Mouse (Mus musculus) layer of hippocampus, postnatal 10 days (tissue): ENCODE measurements at regions not wholly inside any gene's neighbourhood (a gene's known extent, or its start where the extent isn't known, plus 50 kb on each side); places are given as distances from the start of the nearest gene placed in this dataset.

Experiments used
- DNase-seq, 2 experiments: peaks; one replicate each; pipeline ENCODE4 v3.0.0; 2021; ENCODE audit warnings: low spot score in 2 of 2

DNA sequence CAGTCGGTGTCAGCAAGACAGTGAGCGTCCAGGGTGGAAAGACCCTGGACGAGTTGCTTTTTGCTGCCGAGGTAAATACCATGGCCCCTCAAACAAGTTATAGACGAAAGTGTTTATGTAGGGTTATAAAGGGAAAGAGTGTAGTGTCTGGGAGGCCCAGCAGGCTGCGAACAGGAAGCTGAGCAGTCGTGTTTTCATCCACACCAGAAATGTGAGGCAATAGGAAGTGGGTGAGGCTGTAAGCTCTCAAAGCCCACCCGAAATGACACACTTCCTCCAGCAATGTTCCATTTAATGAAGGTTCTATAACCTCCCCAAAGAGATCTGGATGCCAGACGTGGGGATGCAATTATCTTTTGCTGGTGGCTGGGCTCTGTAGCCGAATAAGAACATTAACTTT lies 451.5 kb downstream of the Etnk1 start:
- DNase-seq, result no peak

GRCm38 (mm10) chr6:143620583-143620982 lies 453.6 kb downstream of the Etnk1 start:
- no peak for DNase-seq

GRCm38 (mm10) chr6:143622161-143622560 lies 455.1 kb downstream of the Etnk1 start:
- DNase-seq, result peak; percentile 41 to 48

DNA sequence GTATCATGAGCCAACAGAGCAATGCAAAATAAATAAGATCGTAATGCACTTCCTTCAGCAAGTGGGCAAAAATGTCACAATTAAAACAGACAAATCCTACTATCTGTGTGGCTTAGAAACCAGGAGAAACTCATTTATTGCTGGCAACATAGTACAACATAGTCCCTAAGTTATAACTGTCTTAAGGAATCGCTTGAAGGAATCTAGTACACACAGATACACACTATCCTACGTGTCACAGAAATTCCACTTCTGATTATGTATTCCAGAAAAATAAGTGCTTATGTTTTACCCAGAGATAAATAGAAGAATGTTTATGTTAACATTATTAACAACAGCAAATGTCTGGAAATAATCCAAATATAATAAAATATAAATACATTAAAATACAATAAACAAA lies 457.9 kb downstream of the Etnk1 start:
- DNase-seq, result no peak

DNA sequence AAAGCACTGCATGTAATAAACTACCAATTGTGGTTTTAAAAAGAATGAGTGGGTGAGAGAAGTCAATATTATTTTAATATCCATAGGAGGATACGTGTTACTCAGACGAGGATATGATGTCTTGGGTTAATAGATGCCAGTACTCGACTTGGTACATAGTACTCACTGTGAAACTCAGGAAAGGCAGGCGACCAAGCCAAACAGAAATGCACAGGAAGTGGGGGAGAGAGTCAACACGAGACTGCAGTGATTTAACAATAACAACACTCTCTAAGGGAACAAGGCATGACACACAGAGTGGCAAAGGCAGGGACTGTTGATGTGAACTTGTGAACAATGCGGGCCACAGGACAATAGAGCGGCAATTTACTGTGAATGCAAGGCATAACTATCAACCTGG lies 464.6 kb downstream of the Etnk1 start:
- DNase-seq, result no peak

DNA sequence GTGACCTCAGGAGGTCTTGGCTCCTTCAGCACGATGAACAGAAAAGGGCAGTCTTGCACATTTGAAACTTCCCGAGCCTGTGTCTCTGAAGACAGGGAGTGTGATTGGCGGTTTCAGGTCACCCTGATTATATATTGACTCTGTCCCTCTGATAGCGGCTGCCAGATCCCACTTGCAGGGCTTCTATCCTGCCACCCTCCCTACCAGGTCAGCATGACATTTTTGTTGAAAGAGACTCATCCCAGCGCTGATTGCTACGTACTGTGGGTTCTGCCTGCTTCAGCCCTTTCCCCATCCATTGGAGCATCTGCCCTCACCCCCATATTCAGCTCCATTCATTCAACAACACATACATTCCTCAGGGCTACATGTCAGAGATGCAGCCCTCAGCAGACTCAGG lies 466.7 kb downstream of the Etnk1 start:
- DNase-seq, result no peak

- DNase-seq, result no peak
These were observed 467.3 kb downstream of the Etnk1 start for GRCm38 (mm10) chr6:143634334-143634733.

- no peak for DNase-seq
These were observed 468.0 kb downstream of the Etnk1 start for GRCm38 (mm10) chr6:143635043-143635442.

DNA sequence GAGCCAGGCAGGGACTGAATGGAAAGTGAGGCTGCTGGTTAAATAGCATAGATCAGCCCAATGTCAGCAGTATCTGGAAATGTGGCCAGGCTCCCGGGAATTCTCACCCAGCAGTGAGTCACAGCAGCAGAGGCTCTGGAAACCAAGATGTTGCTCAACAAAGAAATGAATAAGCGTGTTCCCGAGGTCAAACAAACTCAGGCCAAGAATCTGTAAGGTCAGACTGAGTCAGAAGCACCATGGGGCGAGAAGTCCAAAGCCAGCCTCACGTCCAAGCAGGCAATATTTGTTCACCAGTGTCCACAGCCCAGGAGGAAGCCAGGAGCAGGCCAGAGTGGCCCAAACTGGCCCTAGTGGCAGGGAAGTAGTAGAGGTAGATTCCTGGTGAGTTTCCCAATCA lies 473.6 kb downstream of the Etnk1 start:
- DNase-seq, result no peak

DNA sequence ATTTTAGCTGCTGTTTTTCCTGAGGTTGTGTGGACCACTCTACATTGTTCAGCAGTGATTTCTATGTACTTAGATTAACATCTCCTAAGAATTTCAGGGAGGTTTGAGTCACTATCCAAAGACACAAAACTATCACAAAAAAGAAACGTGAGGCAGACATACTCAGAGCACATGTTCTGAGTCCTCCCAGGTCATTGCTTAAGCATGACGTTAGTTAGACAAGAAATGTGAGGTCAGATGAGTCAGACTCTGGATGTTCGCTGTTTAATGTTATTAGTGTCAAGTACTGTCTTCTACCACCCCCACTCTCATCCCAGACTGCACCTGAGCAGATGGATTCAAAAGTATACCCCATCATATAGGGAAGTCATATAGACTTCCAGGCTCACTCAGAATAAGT lies 475.0 kb downstream of the Etnk1 start:
- no peak for DNase-seq

DNA sequence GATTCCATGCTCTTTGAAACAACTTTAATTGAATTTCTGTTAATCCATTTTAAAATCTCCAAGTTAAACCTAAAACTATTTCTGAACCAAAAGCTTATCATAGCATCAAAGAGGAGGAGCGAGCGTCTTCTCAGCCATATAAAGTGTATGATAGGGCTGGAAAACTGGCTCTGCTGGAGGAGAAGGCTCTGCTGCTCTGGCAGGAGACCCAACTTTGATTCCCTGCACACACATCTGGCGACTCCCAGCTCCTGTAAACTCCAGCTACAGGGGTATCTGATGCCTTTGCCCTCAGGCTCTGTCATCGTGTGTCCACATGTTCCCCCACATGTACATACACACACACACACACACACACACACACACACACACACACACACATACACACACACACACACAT lies 479.0 kb downstream of the Etnk1 start:
- DNase-seq, result no peak

GRCm38 (mm10) chr6:143648501-143648900 lies 481.5 kb downstream of the Etnk1 start:
- DNase-seq, result no peak

- DNase-seq, result no peak
These were observed 489.6 kb downstream of the Etnk1 start for GRCm38 (mm10) chr6:143656576-143656975.

DNA sequence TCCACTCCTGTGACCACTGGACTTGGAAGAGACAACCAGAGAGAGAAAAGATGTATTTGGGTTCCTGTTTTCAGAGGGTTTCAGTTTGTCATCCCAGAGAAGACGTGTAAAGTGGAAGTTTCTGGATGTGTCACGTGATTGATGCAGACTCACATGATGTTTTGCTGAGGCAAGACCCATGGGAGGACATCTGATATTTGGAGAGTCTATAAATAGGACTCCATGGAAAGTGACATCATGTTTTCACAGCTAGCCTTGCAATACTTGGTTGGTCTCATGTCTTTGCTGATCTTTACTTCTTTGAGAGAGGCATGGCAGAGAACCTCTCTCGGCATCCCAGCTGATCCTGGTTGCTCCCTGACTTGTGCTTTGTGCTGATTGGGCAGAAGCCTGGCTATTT lies 493.8 kb downstream of the Etnk1 start:
- no peak for DNase-seq

DNA sequence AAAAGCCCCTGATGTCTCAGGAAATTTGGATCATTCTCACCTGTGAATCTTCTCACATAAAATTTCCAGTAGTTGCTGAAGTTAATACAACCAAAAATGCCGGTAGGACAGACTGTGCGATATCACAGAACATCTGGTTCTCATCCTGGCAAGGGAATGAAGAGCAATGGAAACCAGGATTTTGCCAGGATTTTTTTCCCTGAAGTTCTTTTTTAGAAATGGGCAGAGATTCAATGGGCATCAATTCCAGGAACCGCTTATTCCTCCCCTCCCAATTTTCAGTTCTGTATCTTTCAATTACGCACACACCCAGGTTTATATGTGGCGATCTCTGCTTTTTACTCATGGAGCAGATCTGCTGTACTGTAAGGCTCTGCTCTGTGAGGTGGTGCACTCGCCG lies 496.3 kb downstream of the Etnk1 start:
- DNase-seq, result no peak

- peak in 1 of 2 experiments; percentile 13 for DNase-seq
These were observed 498.4 kb downstream of the Etnk1 start for GRCm38 (mm10) chr6:143665374-143665773.

DNA sequence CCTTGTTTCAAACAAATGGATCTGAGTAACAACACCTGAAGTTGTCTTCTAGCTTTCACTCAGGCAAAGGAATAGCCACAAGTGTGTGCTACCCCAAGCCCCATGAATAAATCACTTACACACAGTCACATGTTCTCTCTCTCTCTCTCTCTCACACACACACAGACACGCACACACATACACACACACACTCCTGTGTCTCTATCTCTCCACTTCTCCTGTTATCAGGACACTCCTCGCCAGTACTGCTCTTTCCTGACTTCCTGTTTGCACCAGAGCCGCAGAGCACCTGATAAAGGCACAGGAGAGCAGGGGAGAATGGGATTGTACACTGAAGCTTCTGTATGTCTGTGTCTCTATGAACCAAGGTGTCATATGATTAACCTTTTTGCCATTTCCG lies 501.5 kb downstream of the Etnk1 start:
- DNase-seq, result no peak

- DNase-seq, result no peak
These were observed 502.6 kb downstream of the Etnk1 start for GRCm38 (mm10) chr6:143669446-143670130.

GRCm38 (mm10) chr6:143690131-143690530 lies 523.1 kb downstream of the Etnk1 start:
- no peak for DNase-seq

DNA sequence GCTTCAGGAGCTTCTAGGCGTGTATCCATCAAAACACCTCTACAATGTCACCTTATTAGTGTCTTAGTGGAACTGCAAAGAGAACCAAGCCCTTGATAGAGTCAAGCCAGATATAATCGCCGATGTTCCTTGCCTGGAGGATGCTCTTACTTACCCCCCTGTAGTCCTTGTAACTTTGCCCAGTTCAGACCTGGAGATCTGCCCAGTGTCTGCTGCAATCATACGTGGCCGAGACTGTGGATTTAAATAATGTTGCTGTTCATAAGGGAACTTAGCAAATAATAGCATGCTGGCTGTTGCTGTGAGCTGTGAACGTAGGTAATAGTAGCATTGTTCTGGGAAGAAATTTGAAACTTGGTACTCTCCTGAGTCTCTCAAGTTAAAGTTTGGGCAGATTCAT lies 523.8 kb downstream of the Etnk1 start:
- no peak for DNase-seq

DNA sequence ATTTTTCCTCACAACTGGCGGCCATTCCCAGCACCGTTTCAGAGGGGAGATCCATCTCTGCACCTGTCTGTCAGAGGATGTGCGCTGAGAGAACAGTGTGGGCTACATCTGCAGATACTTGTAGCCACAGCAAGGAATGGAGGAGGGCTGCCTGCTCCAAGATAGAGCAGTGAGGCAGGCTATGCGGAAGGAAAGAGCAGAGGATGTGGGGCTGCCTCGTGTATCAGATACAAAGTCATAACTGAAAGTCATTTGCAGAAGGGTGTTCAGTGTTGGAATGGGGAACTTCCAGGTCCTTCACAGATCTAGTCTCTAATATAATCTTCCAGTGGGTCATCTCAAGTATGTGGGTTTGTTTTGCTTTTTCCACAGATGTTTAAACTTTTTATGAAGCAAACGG lies 531.0 kb downstream of the Etnk1 start:
- DNase-seq, result no peak

DNA sequence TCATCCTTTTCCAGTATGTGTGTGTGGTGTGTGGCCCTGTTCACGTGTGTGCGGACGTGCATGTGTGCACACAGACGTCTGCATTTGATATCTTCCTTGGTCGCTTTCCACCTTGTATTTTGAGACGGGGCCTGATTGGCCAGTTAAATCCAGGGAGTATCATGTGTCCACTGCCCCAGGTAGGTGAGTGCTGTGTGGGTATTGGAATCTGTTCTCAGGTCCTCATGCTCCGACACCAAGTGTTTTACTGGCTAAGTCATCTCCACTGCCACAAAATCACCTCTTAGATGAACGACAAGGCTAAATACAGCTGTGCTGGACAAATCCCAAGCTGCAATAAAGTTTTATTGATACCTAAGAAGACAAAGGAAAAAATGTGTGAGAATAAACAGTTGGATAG lies 537.0 kb downstream of the Etnk1 start:
- DNase-seq, result no peak

- no peak for DNase-seq
These were observed 539.4 kb downstream of the Etnk1 start for GRCm38 (mm10) chr6:143706451-143706850.

DNA sequence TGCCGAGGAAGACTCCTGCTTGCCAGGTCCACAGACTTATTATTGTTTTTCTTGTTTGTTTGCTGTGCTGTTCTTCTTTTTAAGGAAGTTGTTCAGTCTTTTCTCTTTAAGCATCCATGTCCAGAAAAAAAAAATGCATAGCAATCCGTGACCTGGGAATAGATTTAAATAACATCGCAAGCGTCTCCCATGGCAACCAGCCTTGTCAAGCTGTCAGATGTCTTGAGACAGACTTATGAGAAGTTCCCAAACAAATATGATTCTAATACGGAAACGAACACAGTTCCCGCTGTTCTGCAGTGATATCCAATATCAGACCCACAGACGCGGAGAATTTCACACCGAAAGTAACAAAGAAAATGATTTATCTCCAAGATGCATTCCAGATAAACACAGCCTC lies 547.4 kb downstream of the Etnk1 start:
- no peak for DNase-seq
